ENCODE assay signal across 20 mouse cellular contexts in the genomic region with DNA sequence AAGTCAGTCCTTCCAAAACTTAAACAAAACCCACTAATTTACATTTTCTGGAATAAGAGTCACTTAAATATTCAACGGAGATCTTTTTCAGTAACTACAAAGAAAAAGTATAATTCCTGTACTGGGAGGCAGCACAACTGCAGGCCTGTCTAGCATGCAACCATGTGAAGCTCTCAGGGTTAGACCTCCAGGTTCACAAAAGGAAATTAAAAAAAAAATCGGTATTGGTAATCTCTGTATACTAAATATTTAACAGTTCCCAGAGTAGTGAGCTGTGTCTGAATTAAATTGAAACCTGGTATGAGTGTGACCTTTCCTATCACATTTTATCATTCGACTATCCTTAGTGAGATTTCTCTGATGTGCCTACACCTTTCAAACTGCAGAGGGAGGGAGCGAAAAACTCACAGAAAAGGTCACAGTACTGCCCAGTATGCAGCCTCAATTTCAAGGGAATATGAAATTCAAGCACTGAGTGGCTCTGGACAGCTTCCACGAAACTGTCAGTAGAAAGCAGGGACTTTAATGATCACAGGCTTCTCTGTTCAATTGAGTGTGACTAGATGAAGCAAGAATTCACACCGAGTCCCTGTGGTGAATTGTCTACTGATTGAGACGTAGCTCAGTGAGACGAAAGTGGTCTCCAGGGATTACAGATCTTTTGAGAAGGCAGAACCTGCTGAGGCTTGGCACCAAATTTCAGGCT.
A peak's percentile ranks its signal among the peaks of the same experiment; 100 is the strongest.
DNase-seq lines count a peak whose midpoint lies in the region; ATAC-seq lines count a peak whose summit lies in the region.
"Had no signal": no experiment of that assay in that cellular context is flagged by ENCODE, and none has a peak within 500 bp of the region (broad histone marks: within the 10 kb centered on the region; RNA-seq: fewer than 3 reads in every experiment).

No protein-coding gene starts in this region.

- DNase-seq in frontal cortex, postnatal 25 days (ENCODE audit: low spot score in 2 of 2) = no peak
- DNase-seq in kidney, postnatal 36 days = no peak
- DNase-seq: adrenal gland, adult 8-10 months; cerebellum, postnatal 36 days; gastrocnemius, postnatal 25 days; heart, postnatal 10 days; kidney, adult 11 months; kidney, postnatal 14 days; layer of hippocampus, adult 9-11 months; lung, adult 2 months; right cerebral cortex, adult 18-20 months; spleen, adult 18-20 months had no signal

- H3K4me3 ChIP-seq in forebrain, embryonic 16.5 days (replicated peaks; ENCODE audit: low read length) = no peak overlapping the region
- H3K4me3 ChIP-seq in hindbrain, embryonic 16.5 days (ENCODE audit: low read length) = no peak overlapping the region
- H3K4me3 ChIP-seq in neural tube, embryonic 14.5 days (ENCODE audit: low read depth, low read length) = no peak overlapping the region
- H3K4me3 ChIP-seq: embryonic facial prominence, embryonic 13.5 days; stomach, embryonic 15.5 days had no signal

- 50% methylated on average over 8 of the region's 8 CpGs for WGBS in forebrain, embryonic 16.5 days
- 40% methylated on average over 8 of the region's 8 CpGs for WGBS in hindbrain, embryonic 16.5 days
- WGBS in neural tube, embryonic 14.5 days = 60% methylated on average over 8 of the region's 8 CpGs

- no peaks in the 10 kb centered on the region for H3K9me3 ChIP-seq in forebrain, embryonic 16.5 days (ENCODE audit: control insufficient read depth, low read length)
- H3K9me3 ChIP-seq in hindbrain, embryonic 16.5 days (ENCODE audit: control insufficient read depth, low read length) = peaks cover 3% of the 10 kb centered on the region; the same call in 1 of the 2 replicates
- no peaks in the 10 kb centered on the region for H3K9me3 ChIP-seq in neural tube, embryonic 14.5 days (ENCODE audit: control insufficient read depth, low read length)
- H3K9me3 ChIP-seq: embryonic facial prominence, embryonic 13.5 days; G1E; stomach, embryonic 15.5 days had no signal

- no peak overlapping the region for H3K4me2 ChIP-seq in forebrain, embryonic 16.5 days (ENCODE audit: low read length)
- no peak overlapping the region for H3K4me2 ChIP-seq in hindbrain, embryonic 16.5 days (ENCODE audit: low read length)
- no peak overlapping the region for H3K4me2 ChIP-seq in neural tube, embryonic 14.5 days (ENCODE audit: low read depth, low read length)
- H3K4me2 ChIP-seq: embryonic facial prominence, embryonic 13.5 days; stomach, embryonic 15.5 days had no signal

- H3K4me1 ChIP-seq in forebrain, embryonic 16.5 days (replicated peaks; ENCODE audit: control insufficient read depth, insufficient read depth, low read length) = no peaks in the 10 kb centered on the region
- no peaks in the 10 kb centered on the region for H3K4me1 ChIP-seq in hindbrain, embryonic 16.5 days (ENCODE audit: control insufficient read depth, insufficient read depth, low read depth, low read length)
- H3K4me1 ChIP-seq in neural tube, embryonic 14.5 days (ENCODE audit: control insufficient read depth, insufficient read depth, low read length) = no peaks in the 10 kb centered on the region
- H3K4me1 ChIP-seq: embryonic facial prominence, embryonic 13.5 days; stomach, embryonic 15.5 days had no signal

- no peaks in the 10 kb centered on the region for H3K27me3 ChIP-seq in forebrain, embryonic 16.5 days (replicated peaks; ENCODE audit: control insufficient read depth, insufficient read depth, low read length)
- no peaks in the 10 kb centered on the region for H3K27me3 ChIP-seq in hindbrain, embryonic 16.5 days (replicated peaks; ENCODE audit: control insufficient read depth, insufficient read depth, low read length)
- no peaks in the 10 kb centered on the region for H3K27me3 ChIP-seq in neural tube, embryonic 14.5 days (ENCODE audit: control insufficient read depth, insufficient read depth, low read length)
- H3K27me3 ChIP-seq: embryonic facial prominence, embryonic 13.5 days; stomach, embryonic 15.5 days had no signal

- H3K27ac ChIP-seq in forebrain, embryonic 16.5 days (ENCODE audit: low read length) = no peak overlapping the region
- no peak overlapping the region for H3K27ac ChIP-seq in hindbrain, embryonic 16.5 days (ENCODE audit: low read depth, low read length)
- no peak overlapping the region for H3K27ac ChIP-seq in neural tube, embryonic 14.5 days (ENCODE audit: low read depth, low read length)
- H3K27ac ChIP-seq: embryonic facial prominence, embryonic 13.5 days; stomach, embryonic 15.5 days had no signal

- no peak overlapping the region for H3K9ac ChIP-seq in forebrain, embryonic 16.5 days (replicated peaks; ENCODE audit: low read depth, low read length)
- no peak overlapping the region for H3K9ac ChIP-seq in hindbrain, embryonic 16.5 days (ENCODE audit: low read depth, low read length)
- H3K9ac ChIP-seq in neural tube, embryonic 14.5 days (replicated peaks; ENCODE audit: low read depth, low read length) = no peak overlapping the region
- H3K9ac ChIP-seq: embryonic facial prominence, embryonic 13.5 days; stomach, embryonic 15.5 days had no signal

- no peaks in the 10 kb centered on the region for H3K36me3 ChIP-seq in forebrain, embryonic 16.5 days (ENCODE audit: control insufficient read depth, insufficient read depth)
- no peaks in the 10 kb centered on the region for H3K36me3 ChIP-seq in hindbrain, embryonic 16.5 days (ENCODE audit: control insufficient read depth, insufficient read depth, low read length)
- no peaks in the 10 kb centered on the region for H3K36me3 ChIP-seq in neural tube, embryonic 14.5 days (ENCODE audit: control insufficient read depth, insufficient read depth, low read length)
- H3K36me3 ChIP-seq: embryonic facial prominence, embryonic 13.5 days; G1E; stomach, embryonic 15.5 days had no signal

- ATAC-seq in frontal cortex, adult (ENCODE audit: low TSS enrichment) = peak; percentile 52
- peak; percentile 65 for ATAC-seq in forebrain, embryonic 16.5 days
- peak; percentile 89 for ATAC-seq in hindbrain, embryonic 16.5 days
- peak; percentile 77 for ATAC-seq in neural tube, embryonic 14.5 days (ENCODE audit: low read depth)
- no peak for ATAC-seq in megakaryocyte-erythroid progenitor cell, adult 5-6 weeks (replicated peaks; ENCODE audit: low FRiP score, low TSS enrichment, poor library complexity, severe bottlenecking)
